Comparison of ENCODE assay signal across 18 mouse cellular contexts in genomic region chr12:34820229-34820628, GRCm38 (mm10).
"Had no signal": no experiment of that assay in that cellular context is flagged by ENCODE, and none has a peak within 500 bp of the region (broad histone marks: within the 10 kb centered on the region; RNA-seq: fewer than 3 reads in every experiment).

No protein-coding gene starts in this region.

- H3K4me2 ChIP-seq: liver, embryonic 13.5 days; midbrain, embryonic 13.5 days; neural tube, embryonic 12.5 days had no signal

- H3K9ac ChIP-seq: liver, embryonic 13.5 days; midbrain, embryonic 13.5 days; neural tube, embryonic 12.5 days had no signal

- H3K9me3 ChIP-seq: liver, embryonic 13.5 days; midbrain, embryonic 13.5 days; neural tube, embryonic 12.5 days had no signal

- DNase-seq: kidney, adult 18-20 months; kidney, adult 9 months; kidney, postnatal 36 days; layer of hippocampus, postnatal 36 days; liver, embryonic 13.5 days; lung, adult 2 months; right cerebral cortex, adult 18-20 months; right cerebral cortex, postnatal 14 days; right cerebral cortex, postnatal 4 days; thymus, adult 2 months; thymus, postnatal 14 days; thymus, postnatal 4 days had no signal

- H3K36me3 ChIP-seq: liver, embryonic 13.5 days; midbrain, embryonic 13.5 days; neural tube, embryonic 12.5 days had no signal

- H3K27me3 ChIP-seq: liver, embryonic 13.5 days; midbrain, embryonic 13.5 days; neural tube, embryonic 12.5 days had no signal

- H3K4me3 ChIP-seq: left cerebral cortex, adult 2 months; liver, embryonic 13.5 days; midbrain, embryonic 13.5 days; neural tube, embryonic 12.5 days had no signal

- H3K27ac ChIP-seq: left cerebral cortex, adult 2 months; liver, embryonic 13.5 days; midbrain, embryonic 13.5 days; neural tube, embryonic 12.5 days; stomach, postnatal 0 days had no signal

- H3K4me1 ChIP-seq: liver, embryonic 13.5 days; midbrain, embryonic 13.5 days; neural tube, embryonic 12.5 days had no signal

- ATAC-seq: intestine, embryonic 16.5 days; midbrain, embryonic 13.5 days; midbrain, embryonic 16.5 days had no signal
